Mouse (Mus musculus) neural tube, embryonic 12.5 days (tissue): ENCODE results near the gene AY358078. TPM values are rescaled to one million over a fixed set of nuclear protein-coding genes. Genes with fewer than 3 reads are reported as not detected.
"Not testable (repeated sequence)": the region's sequence is repeated elsewhere in the genome, so short reads cannot be mapped to it uniquely, and the experiment has no call there.

Experiments
- ATAC-seq: fragments of 200-750 bp; cut with Nextera tagmentation; 2 replicates; pipeline ENCODE4 v1.8.0; 2017; ENCODE audit warnings: low read depth, mild to moderate bottlenecking, moderate TSS enrichment, moderate library complexity; ENCODE audit not compliant: low FRiP score
- H3K27ac ChIP-seq: fragments of 300-500 bp; sonication (generic); 2 replicates; pipeline ENCODE4 v1.5.1; 2016
- H3K27me3 ChIP-seq: fragments of 300-500 bp; sonication (generic); replicated peaks from 2 replicates; pipeline ENCODE4 v1.6.1; 2016; ENCODE audit warnings: mild to moderate bottlenecking
- H3K36me3 ChIP-seq: fragments of 300-500 bp; sonication (generic); 2 replicates; pipeline ENCODE4 v1.6.1; 2016; ENCODE audit warnings: mild to moderate bottlenecking
- H3K4me1 ChIP-seq: fragments of 300-500 bp; sonication (generic); 2 replicates; pipeline ENCODE4 v1.6.1; 2016
- H3K4me2 ChIP-seq: fragments of 300-500 bp; sonication (generic); replicated peaks from 2 replicates; pipeline ENCODE4 v1.6.1; 2016; ENCODE audit warnings: mild to moderate bottlenecking
- H3K4me3 ChIP-seq: fragments of 300-500 bp; sonication (generic); 2 replicates; pipeline ENCODE4 v1.5.1; 2016
- H3K9ac ChIP-seq: fragments of 300-500 bp; sonication (generic); 2 replicates; pipeline ENCODE4 v1.6.1; 2016; ENCODE audit warnings: mild to moderate bottlenecking
- H3K9me3 ChIP-seq: fragments of 300-500 bp; sonication (generic); 2 replicates; pipeline ENCODE4 v1.6.1; 2016; ENCODE audit warnings: mild to moderate bottlenecking
- WGBS: fragments of 180-500 bp; shearing (Covaris S2); methylation state at CpG from one replicate; pipeline ENCODE4 v1.1.7; 2016; 5-methylcytosine and 5-hydroxymethylcytosine counted together
- polyA plus RNA-seq: library from polyadenylated mRNA; unstranded; fragments of >200 nt; fragmentation: Nextera tagmentation; extraction: Ambion mirVana; gene quantifications from 2 replicates; pipeline ENCODE4 v1.2.1, GENCODE M21; 2016

AY358078 gene
- polyA plus RNA-seq, 1 experiment from 2014 or later: not detected

DNA sequence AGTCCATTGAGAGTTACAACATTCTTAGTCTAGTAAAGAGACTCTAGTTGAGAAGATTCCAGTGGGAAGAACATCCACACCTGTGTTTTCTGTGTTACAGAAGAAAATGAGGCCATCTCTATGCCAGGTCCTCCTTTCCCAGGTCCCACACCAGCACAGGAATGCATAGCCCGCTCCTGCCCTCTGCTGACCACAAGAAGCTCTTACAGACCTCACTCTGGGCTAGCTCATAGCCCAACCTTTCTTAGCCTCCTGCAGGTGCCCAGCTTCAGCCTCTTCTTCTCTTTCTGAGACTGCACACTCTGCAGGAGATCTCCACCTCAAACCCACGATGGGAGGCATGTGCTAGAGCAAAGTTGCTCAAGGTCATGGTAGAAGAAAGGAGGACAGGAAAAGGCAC lies 38.6 kb downstream of the AY358078 start:
- not testable (repeated sequence) for H3K4me1 ChIP-seq, ATAC-seq, H3K27me3 ChIP-seq, H3K9ac ChIP-seq, H3K27ac ChIP-seq, H3K4me3 ChIP-seq, H3K9me3 ChIP-seq, H3K36me3 ChIP-seq, H3K4me2 ChIP-seq
- 27% methylated on average over 2 of the region's 2 CpGs for WGBS

- Histone ChIP-seq H3K9ac (no peak overlapping the region), H3K4me1 (no peaks in the 10 kb centered on the region), H3K36me3 (no peaks in the 10 kb centered on the region), H3K9me3 (no peaks in the 10 kb centered on the region), H3K27ac (no peak overlapping the region), H3K4me2 (no peak overlapping the region), H3K4me3 (no peak overlapping the region), H3K27me3 (no peaks in the 10 kb centered on the region)
- no peak for ATAC-seq
- WGBS: 74% methylated on average over 1 of the region's 1 CpGs
These were observed 42.4 kb downstream of the AY358078 start for GRCm38 (mm10) chr14:51842250-51842649.

DNA sequence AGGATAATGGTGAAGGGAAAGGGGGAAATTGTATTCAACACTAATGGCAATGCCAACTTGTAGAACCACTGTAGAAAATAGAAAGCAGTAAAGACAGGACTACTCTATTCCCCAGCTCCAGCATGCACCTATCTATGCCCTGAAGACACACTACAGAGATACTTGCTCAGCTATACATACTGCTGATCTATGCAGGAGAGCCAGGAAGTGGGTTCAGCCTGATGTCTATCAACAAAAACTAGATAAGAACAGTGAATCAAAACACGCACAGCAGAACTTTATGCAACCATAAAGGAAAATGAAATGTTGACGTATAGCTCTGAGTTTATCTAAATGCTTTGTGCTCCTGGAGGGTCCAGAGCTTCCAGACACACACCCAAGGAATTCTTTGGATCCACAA lies 42.9 kb downstream of the AY358078 start:
- ATAC-seq: no peak
- 92% methylated on average over 2 of the region's 2 CpGs for WGBS
- H3K27ac ChIP-seq: no peak overlapping the region
- H3K9ac ChIP-seq: no peak overlapping the region
- no peaks in the 10 kb centered on the region for H3K36me3 ChIP-seq
- H3K4me3 ChIP-seq: no peak overlapping the region
- H3K4me2 ChIP-seq: no peak overlapping the region
- H3K4me1 ChIP-seq: no peaks in the 10 kb centered on the region
- H3K27me3 ChIP-seq: no peaks in the 10 kb centered on the region
- H3K9me3 ChIP-seq: no peaks in the 10 kb centered on the region

DNA sequence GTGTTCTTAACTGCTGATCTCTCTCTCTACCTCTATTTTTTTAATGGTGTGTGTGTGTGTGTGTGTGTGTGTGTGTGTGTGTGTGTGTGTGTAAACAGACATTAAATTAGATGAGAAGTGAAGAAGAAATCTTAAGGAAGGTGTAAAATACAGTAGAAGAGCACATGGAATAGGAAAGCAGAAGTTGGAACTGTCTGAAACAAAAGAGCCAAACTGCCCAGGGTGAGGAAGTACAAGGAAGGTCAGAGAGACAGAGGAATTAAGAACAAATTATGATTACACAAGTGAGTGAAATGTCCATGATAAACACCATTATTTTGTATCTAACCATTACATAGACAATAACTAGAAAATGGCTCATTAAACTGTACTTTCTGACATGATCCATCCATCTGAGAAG lies 44.0 kb downstream of the AY358078 start:
- Histone ChIP-seq H3K4me1 (no peaks in the 10 kb centered on the region), H3K36me3 (no peaks in the 10 kb centered on the region), H3K4me3 (no peak overlapping the region), H3K27me3 (no peaks in the 10 kb centered on the region), H3K9me3 (no peaks in the 10 kb centered on the region), H3K9ac (no peak overlapping the region), H3K27ac (no peak overlapping the region), H3K4me2 (no peak overlapping the region)
- ATAC-seq: no peak

DNA sequence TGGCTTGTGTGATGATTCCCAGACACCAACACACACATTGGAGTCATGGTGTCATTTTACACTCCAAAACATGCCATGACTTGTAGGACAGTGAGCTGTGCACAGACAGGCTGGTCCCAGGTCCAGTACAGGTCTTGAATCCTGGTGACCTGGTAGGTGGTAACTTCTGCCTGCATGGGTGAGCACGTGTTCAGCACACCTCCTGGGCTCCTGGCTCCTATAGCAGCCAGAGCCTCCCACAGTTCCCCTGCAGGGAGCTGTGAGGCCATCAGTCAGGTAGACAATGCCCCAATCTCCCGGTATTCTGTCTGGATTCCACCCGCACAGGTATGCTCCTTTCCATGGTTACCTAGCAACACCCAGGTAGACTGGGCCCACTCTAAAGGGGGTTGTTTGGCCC lies 46.7 kb downstream of the AY358078 start:
- H3K36me3 ChIP-seq: no peaks in the 10 kb centered on the region
- no peaks in the 10 kb centered on the region for H3K9me3 ChIP-seq
- H3K4me2 ChIP-seq: no peak overlapping the region
- H3K27ac ChIP-seq: no peak overlapping the region
- H3K27me3 ChIP-seq: no peaks in the 10 kb centered on the region
- H3K9ac ChIP-seq: no peak overlapping the region
- WGBS: 72% methylated on average over 3 of the region's 3 CpGs
- no peak overlapping the region for H3K4me3 ChIP-seq
- no peak for ATAC-seq
- no peaks in the 10 kb centered on the region for H3K4me1 ChIP-seq

GRCm38 (mm10) chr14:51851006-51851405 lies 51.2 kb downstream of the AY358078 start:
- not testable (repeated sequence) for H3K4me2 ChIP-seq, H3K4me1 ChIP-seq, H3K36me3 ChIP-seq, ATAC-seq, H3K27ac ChIP-seq, H3K9me3 ChIP-seq, H3K9ac ChIP-seq, H3K27me3 ChIP-seq, H3K4me3 ChIP-seq
- 52% methylated on average over 3 of the region's 3 CpGs for WGBS

DNA sequence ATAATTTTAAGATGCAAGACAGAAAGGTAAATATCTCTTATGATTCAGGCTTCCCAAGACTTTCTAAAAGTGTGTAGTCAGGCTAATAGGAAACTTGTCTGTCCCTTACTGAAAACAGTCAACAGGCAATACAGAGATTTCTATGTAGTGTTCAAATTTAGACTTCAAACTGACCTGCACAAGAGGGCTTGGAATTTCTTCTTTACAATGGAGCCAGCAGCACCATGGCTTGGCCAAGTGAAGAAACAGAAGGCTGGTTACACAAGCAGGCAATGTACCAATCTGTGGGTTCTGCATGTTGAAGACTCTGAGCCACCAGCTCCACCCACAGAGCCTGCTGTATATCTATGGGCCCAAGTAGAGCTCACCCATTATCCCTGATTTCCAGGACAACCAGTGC lies 53.6 kb downstream of the AY358078 start, which contains the start of gene Ear6:
Gene Ear6 (plus strand): TSS at position 301 of the 400 bp plus-strand sequence.
- no peak within 1 kb of the TSS for H3K27ac ChIP-seq
- no peaks in the 10 kb centered on the region for H3K9me3 ChIP-seq
- H3K4me1 ChIP-seq: no peaks in the 10 kb centered on the region
- no peaks in the 10 kb centered on the region for H3K36me3 ChIP-seq
- no peak within 1 kb of the TSS for H3K9ac ChIP-seq
- H3K4me2 ChIP-seq: no peak within 1 kb of the TSS
- H3K4me3 ChIP-seq: no peak within 1 kb of the TSS
- no peaks in the 10 kb centered on the region for H3K27me3 ChIP-seq
- ATAC-seq: no peak

GRCm38 (mm10) chr14:51855280-51855679 lies 55.4 kb downstream of the AY358078 start:
- not testable (repeated sequence) for H3K4me1 ChIP-seq, H3K9ac ChIP-seq, H3K36me3 ChIP-seq, H3K4me3 ChIP-seq, H3K9me3 ChIP-seq, H3K27ac ChIP-seq, H3K4me2 ChIP-seq, H3K27me3 ChIP-seq, ATAC-seq
- WGBS: 88% methylated on average over 7 of the region's 7 CpGs

- not testable (repeated sequence) for H3K27ac ChIP-seq, H3K4me1 ChIP-seq, H3K27me3 ChIP-seq, H3K4me2 ChIP-seq, H3K9ac ChIP-seq, H3K9me3 ChIP-seq, H3K36me3 ChIP-seq, ATAC-seq, H3K4me3 ChIP-seq
- 0% methylated on average over 1 of the region's 1 CpGs for WGBS
These were observed 63.8 kb downstream of the AY358078 start for GRCm38 (mm10) chr14:51863603-51864002.

DNA sequence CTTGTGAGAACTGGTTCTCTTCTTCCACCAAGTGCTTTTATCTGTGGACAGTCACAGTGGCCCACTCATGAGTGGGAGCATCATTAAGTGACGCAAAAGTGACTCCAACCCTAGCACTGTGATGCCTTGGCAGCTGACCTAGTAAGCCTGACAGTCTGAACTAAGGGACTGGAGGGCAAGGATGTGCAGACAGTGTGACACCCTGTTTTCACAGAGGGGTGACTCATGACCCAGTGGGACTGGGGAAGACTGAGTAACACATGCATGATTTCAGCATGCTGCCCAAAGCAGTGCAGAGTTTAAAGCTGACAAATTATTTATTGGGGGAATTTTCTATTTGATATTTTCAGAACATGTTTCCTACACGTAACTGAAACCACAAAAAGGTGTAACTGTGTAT lies 70.9 kb downstream of the AY358078 start:
- H3K4me1 ChIP-seq: no peaks in the 10 kb centered on the region
- H3K4me2 ChIP-seq: no peak overlapping the region
- no peak overlapping the region for H3K4me3 ChIP-seq
- H3K9ac ChIP-seq: no peak overlapping the region
- H3K36me3 ChIP-seq: no peaks in the 10 kb centered on the region
- no peaks in the 10 kb centered on the region for H3K9me3 ChIP-seq
- 79% methylated on average over 2 of the region's 2 CpGs for WGBS
- H3K27ac ChIP-seq: no peak overlapping the region
- no peak for ATAC-seq
- no peaks in the 10 kb centered on the region for H3K27me3 ChIP-seq

DNA sequence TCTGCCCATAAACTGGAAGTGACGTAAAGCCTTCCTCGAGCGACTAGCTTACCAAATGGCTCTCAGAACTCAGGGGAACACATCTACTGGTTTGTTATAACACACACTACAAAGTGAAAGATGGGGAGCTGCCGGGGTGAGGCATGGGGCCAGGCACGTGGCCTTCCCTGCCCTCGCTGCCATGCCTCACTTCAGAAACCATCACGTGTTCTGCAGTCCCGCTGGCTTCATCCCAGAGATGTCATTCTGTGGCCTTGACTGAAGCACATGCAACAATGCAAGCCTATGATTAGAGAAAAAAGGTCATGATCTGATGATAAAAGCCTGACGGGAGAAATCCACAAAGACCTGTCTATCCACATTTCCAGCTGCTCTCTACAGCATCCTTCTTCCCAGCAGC lies 71.9 kb downstream of the AY358078 start:
- no peaks in the 10 kb centered on the region for H3K27me3 ChIP-seq
- 87% methylated on average over 9 of the region's 9 CpGs for WGBS
- H3K9me3 ChIP-seq: no peaks in the 10 kb centered on the region
- ATAC-seq: no peak
- H3K4me3 ChIP-seq: no peak overlapping the region
- H3K9ac ChIP-seq: no peak overlapping the region
- H3K36me3 ChIP-seq: no peaks in the 10 kb centered on the region
- no peak overlapping the region for H3K27ac ChIP-seq
- H3K4me1 ChIP-seq: no peaks in the 10 kb centered on the region
- H3K4me2 ChIP-seq: no peak overlapping the region
